Mouse (Mus musculus) left cerebral cortex, postnatal 10 days (tissue): Measurements from ENCODE around the gene Otop2. TPM values are rescaled to one million over a fixed set of nuclear protein-coding genes. Genes with fewer than 3 reads are reported as not detected.

Experiments
- DNase-seq, 2 experiments: peaks; one replicate each; pipeline ENCODE4 v3.0.0; 2021 to 2022; ENCODE audit warnings: low spot score in 2 of 2, mixed read lengths in 1 of 2; ENCODE audit errors: extremely low spot score in 1 of 2
- intact Hi-C: fragments of 180-260 bp; cut with DNase I; formaldehyde crosslinking; loops from one replicate; pipeline ENCODE4 v1.15.1; 2025
- total RNA-seq, 2 experiments: library from RNA; stranded (reverse); gene quantifications; 2 replicates each; pipeline ENCODE4 v1.2.3; 2021

The Otop2 gene
- total RNA-seq, 2 experiments from 2014 or later = 0.14 TPM; not detected in 1

DNA sequence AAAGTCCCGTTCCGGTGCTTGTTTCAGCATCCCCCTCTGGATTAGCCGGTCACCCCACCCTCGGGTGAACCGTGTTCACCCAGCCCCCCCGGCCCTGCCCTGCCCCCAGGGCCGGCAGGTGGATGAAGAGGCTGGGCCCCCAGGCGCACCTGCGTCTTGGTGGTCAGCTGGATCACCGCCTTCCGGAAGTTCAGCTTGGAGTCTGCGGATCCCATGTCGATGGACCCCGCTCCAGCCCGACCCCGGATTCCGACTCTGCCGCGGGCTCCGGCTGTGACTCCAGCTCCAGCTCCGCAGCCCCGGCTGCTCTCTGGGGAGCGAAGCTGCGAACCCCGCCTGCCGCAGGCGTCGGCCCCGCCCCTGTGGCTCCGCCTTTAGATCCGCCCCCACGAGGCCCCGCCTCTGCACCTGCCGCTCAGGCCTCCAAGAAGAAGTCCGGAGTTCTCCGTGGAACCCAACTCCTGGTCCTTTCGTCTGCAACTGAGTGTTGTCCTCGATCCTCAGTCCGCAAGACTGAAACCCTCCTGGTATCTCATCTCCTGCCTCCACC lies 60.5 kb downstream of the Otop2 start, which contains the start of gene Hid1:
Hid1 (minus strand) TSS at position 362 of the 550 bp plus-strand sequence.
- intact Hi-C loops = no loop called here

GRCm38 (mm10) chr11:115370368-115370767 lies 63.4 kb downstream of the Otop2 start:
- intact Hi-C loops = no loop called here
- no peak for DNase-seq

More for the DNA sequence above, 60.5 kb downstream of the Otop2 start, which contains the start of gene Hid1:
- peak; percentile 61 to 87 for DNase-seq

GRCm38 (mm10) chr11:115371354-115371753 lies 64.4 kb downstream of the Otop2 start:
- no peak for DNase-seq
- intact Hi-C loops = no loop called here

DNA sequence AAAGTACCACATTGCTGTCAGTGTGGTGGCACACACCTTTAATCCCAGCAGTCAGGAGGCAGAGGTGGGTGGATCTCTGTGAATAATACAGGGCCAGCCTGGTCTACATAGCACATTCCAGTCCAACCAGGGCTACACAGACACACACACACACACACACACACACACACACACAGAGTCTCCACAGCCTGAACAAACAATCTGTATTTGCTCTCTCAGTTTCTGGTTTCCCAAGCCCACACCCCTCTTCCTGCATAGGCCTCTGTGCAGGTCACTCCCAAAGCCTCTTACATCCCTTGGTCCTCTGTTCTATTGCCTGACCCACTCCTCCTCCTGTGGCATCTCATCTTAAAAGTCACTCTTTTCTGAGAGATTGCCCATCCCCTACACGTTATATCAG lies 65.1 kb downstream of the Otop2 start:
- intact Hi-C loops = no loop called here
- DNase-seq = no peak

DNA sequence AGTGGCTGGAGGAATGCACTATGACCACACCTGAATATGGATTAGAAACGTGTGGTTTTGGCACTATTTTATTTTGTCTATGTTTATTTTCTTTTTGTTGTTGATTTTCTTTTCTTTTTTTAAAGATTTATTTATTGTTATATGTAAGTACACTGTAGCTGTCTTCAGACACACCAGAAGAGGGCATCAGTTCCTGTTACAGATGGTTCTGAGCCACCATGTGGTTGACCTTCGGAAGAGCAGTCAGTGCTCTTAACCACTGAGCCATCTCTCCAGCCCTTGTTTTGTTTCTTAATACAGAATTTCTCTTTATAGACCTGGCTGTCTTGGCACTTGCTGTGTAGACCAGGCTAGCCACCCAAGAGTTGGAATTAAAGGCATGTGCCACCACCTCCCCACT lies 65.8 kb downstream of the Otop2 start:
- intact Hi-C loops = no loop called here
- DNase-seq = no peak

GRCm38 (mm10) chr11:115373805-115374694 lies 67.1 kb downstream of the Otop2 start:
- intact Hi-C loops = no loop called here
- peak; percentile 62 to 89 for DNase-seq

DNA sequence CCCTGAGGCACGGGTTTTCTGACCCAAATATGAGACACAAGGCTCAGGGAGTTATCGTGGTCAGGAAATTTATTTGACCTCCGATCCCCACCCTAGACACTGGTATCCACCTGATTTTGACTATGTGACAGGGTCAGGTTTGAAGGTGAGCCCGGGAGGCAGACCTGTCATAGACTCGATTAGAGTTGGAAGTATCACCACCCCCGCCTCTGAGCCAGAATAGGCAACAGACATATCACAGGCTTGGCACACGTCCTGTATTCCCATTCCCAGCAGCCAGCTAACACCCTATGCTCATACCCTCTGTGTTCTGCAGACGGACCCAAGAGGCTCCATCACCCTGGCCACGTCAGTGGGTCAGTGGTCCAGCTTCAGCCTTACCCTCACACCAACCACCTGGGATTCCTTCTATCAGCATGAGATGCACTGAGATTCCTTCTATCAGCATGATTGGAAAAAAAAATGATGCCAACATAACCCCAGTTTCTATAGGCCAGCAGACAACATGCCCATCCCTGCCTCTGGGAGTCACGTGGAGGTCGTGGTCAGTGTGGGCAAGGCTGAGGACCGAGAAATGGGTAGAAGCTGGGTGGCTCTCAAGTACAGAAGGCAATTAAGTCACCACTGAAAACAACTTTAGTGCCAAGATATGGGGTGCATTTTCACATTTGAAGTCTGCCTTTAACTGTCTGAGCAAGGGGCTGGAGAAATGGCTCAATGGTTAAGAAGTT lies 67.9 kb downstream of the Otop2 start:
- intact Hi-C loops = no loop called here
- peak in 1 of 2 experiments; percentile 23 for DNase-seq

DNA sequence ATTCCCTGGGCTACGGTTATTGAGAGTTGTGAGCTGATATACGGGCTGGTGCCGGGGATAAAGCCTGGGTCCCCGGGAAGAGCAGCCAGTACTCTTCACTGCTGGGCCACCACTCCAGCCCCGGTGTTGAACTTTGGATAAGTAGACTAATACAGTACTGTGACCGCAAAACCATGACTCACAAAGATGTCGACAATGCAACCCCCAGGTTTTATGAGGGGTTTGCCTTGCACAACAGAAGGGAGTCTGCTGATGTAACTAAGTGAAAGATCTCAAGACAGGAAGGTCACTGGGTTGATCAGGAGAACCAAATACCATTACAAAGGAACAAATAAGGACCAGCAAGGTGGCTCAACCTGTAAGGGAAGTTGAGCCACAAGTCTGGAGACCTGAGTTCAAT lies 69.8 kb downstream of the Otop2 start:
- intact Hi-C loops = no loop called here
- no peak for DNase-seq

DNA sequence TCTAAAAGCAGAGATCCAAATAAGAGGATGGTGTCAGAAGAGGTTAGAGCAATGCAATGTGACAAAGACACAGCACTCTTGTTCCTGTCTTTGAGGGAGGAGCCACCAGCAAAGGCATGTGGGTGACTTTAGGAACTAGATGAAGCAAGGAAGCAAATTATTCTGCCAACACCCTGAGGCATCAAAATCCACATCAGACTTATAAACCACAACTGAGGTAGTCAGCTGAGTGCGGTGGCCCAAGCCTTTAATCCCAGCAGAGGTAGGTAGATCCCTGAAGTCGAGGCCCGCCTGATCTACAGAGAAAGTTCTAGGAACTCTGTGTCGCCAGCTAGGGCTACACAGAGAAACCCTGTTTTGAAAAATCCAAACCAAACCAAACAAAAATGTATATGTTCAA lies 70.3 kb downstream of the Otop2 start:
- intact Hi-C loops = no loop called here
- DNase-seq = no peak

- no peak for DNase-seq
- intact Hi-C loops = no loop called here
These were observed 70.9 kb downstream of the Otop2 start for GRCm38 (mm10) chr11:115377854-115378253.

DNA sequence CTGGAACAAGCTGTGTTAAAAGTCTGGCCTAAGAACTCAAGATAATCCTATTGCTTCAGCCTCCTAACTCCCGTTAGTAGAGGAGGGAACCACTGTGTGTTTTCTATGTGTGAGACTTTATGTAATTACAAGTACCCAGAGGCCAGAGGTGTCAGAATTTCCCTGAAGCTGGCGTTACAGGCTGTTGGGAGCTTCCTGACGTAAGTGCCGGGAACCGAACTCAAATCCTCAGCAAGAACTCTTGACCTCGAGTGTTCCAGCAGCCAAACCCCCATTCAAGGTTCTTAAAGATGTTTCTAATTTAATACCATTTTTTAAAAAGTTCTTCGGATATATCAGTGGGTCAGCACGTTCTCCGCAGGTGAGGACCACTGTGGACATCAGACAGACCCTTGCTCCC lies 74.3 kb downstream of the Otop2 start:
- DNase-seq = no peak
- intact Hi-C loops = no loop called here

Other genes with a start within 250 kb of the Otop2 start
- gene Cd300e, start 245.0 kb upstream of the Otop2 start, total RNA-seq = not detected
- gene Rab37, start 215.7 kb upstream of the Otop2 start, total RNA-seq = under 1 TPM; 0.39 to 0.51 TPM
- gene Cd300lf, start 173.2 kb upstream of the Otop2 start, total RNA-seq = under 1 TPM; 0.28 to 0.90 TPM
- 10 to 100 TPM; 53.7 to 56.0 TPM for gene Slc9a3r1, start 143.8 kb upstream of the Otop2 start, total RNA-seq
- 10 to 100 TPM; 19.9 to 20.3 TPM for gene Tmem104, start 119.7 kb upstream of the Otop2 start, total RNA-seq
- 10 to 100 TPM; 14.5 to 16.6 TPM for gene Nat9, start 119.3 kb upstream of the Otop2 start, total RNA-seq
- gene Grin2c, start 39.9 kb upstream of the Otop2 start, total RNA-seq = 10 to 100 TPM; 14.7 to 21.6 TPM
- gene Fdxr, start 30.1 kb upstream of the Otop2 start, total RNA-seq = 10 to 100 TPM; 18.2 to 18.7 TPM
- gene Fads6, start 9.5 kb upstream of the Otop2 start, total RNA-seq = 1 to 10 TPM; 6.5 to 6.8 TPM
- under 1 TPM; 0.24 to 0.26 TPM for gene Ush1g, start 14.9 kb downstream of the Otop2 start, total RNA-seq
- under 1 TPM; 0.24 to 0.28 TPM for gene Otop3, start 27.6 kb downstream of the Otop2 start, total RNA-seq
- gene Hid1, start 60.6 kb downstream of the Otop2 start, total RNA-seq = 10 to 100 TPM; 77.5 to 81.7 TPM
- gene Cdr2l, start 74.8 kb downstream of the Otop2 start, total RNA-seq = 10 to 100 TPM; 15.2 to 17.2 TPM
- 10 to 100 TPM; 96.2 to 98.8 TPM for gene Mrpl58, start 96.6 kb downstream of the Otop2 start, total RNA-seq
- gene Atp5h, start 112.8 kb downstream of the Otop2 start, total RNA-seq = 100 to 1,000 TPM; 399 to 414 TPM
- gene Kctd2, start 113.0 kb downstream of the Otop2 start, total RNA-seq = 10 to 100 TPM; 54.3 to 55.7 TPM
- gene Trim80, start 133.4 kb downstream of the Otop2 start, total RNA-seq = under 1 TPM in 1 of 2 experiments, not detected in 1; 0.24 TPM
- gene Slc16a5, start 155.3 kb downstream of the Otop2 start, total RNA-seq = not detected
- 1 to 10 TPM; 9.0 to 9.2 TPM for gene Armc7, start 168.5 kb downstream of the Otop2 start, total RNA-seq
- 10 to 100 TPM; 78.6 to 80.8 TPM for gene Nt5c, start 184.7 kb downstream of the Otop2 start, total RNA-seq
- gene Jpt1, start 207.2 kb downstream of the Otop2 start, total RNA-seq = 100 to 1,000 TPM; 312 to 341 TPM
- 100 to 1,000 TPM; 396 to 399 TPM for gene Sumo2, start 229.1 kb downstream of the Otop2 start, total RNA-seq